Mouse (Mus musculus) heart, embryonic 14.5 days (tissue): ENCODE results near the gene Tspan8. TPM values are rescaled to one million over a fixed set of nuclear protein-coding genes. Genes with fewer than 3 reads are reported as not detected.
"Not testable (repeated sequence)": the region's sequence is repeated elsewhere in the genome, so short reads cannot be mapped to it uniquely, and the experiment has no call there.

Source experiments
- ATAC-seq: fragments of 200-750 bp; cut with Nextera tagmentation; 2 replicates; pipeline ENCODE4 v1.8.0; 2017; ENCODE audit warnings: low read depth, moderate TSS enrichment; ENCODE audit not compliant: insufficient number of reproducible peaks, insufficient read depth, low FRiP score
- H3K27ac ChIP-seq, 2 experiments: fragments of 200-500 bp in 1 of 2; fragments of 300-500 bp in 1 of 2; sonication (generic) in 1 of 2; replicated peaks in 1 of 2; 2 replicates each; pipeline ENCODE4 v1.5.1; 2012 to 2014; ENCODE audit warnings: low read depth in 2 of 2, low read length in 2 of 2, control low read depth in 1 of 2, mild to moderate bottlenecking in 1 of 2, mixed read lengths in 1 of 2; ENCODE audit not compliant: control insufficient read depth in 1 of 2, insufficient read depth in 1 of 2
- H3K27me3 ChIP-seq: fragments of 300-500 bp; sonication (generic); 2 replicates; pipeline ENCODE4 v1.6.1; 2014; ENCODE audit warnings: mild to moderate bottlenecking, low read length, control low read depth; ENCODE audit not compliant: control insufficient read depth, insufficient read depth
- H3K36me3 ChIP-seq: fragments of 300-500 bp; sonication (generic); 2 replicates; pipeline ENCODE4 v1.6.1; 2014; ENCODE audit warnings: mild to moderate bottlenecking, control low read depth, low read length, mixed read lengths; ENCODE audit not compliant: control insufficient read depth, insufficient read depth
- H3K4me1 ChIP-seq, 2 experiments: fragments of 200-500 bp in 1 of 2; fragments of 300-500 bp in 1 of 2; sonication (generic) in 1 of 2; 2 replicates each; pipeline ENCODE4 v1.6.1; 2012 to 2014; ENCODE audit warnings: low read length in 2 of 2, control low read depth in 1 of 2, mixed read lengths in 1 of 2; ENCODE audit not compliant: control insufficient read depth in 2 of 2, insufficient read depth in 2 of 2
- H3K4me2 ChIP-seq: fragments of 300-500 bp; sonication (generic); 2 replicates; pipeline ENCODE4 v1.6.1; 2014; ENCODE audit warnings: mild to moderate bottlenecking, low read length
- H3K4me3 ChIP-seq, 2 experiments: fragments of 200-500 bp in 1 of 2; fragments of 300-500 bp in 1 of 2; sonication (generic) in 1 of 2; 2 replicates each; pipeline ENCODE4 v1.5.1; 2012 to 2014; ENCODE audit warnings: low read length in 2 of 2, mild to moderate bottlenecking in 2 of 2, control low read depth in 1 of 2, low read depth in 1 of 2, moderate library complexity in 1 of 2; ENCODE audit not compliant: control insufficient read depth in 1 of 2, insufficient read depth in 1 of 2
- H3K9ac ChIP-seq: fragments of 300-500 bp; sonication (generic); 2 replicates; pipeline ENCODE4 v1.6.1; 2014; ENCODE audit warnings: mild to moderate bottlenecking, low read length
- H3K9me3 ChIP-seq: fragments of 300-500 bp; sonication (generic); 2 replicates; pipeline ENCODE4 v1.6.1; 2016; ENCODE audit warnings: low read length, control low read depth; ENCODE audit not compliant: control insufficient read depth
- WGBS: fragments of 180-500 bp; shearing (Covaris S2); extraction: QIAGEN DNeasy Blood & Tissue Kit; methylation state at CpG from one replicate; pipeline ENCODE4 v1.1.7; 2014; 5-methylcytosine and 5-hydroxymethylcytosine counted together
- polyA plus RNA-seq: library from polyadenylated mRNA; unstranded; fragments of >200 nt; fragmentation: Nextera tagmentation; extraction: Ambion mirVana; gene quantifications from 2 replicates; pipeline ENCODE4 v1.2.1, GENCODE M21; 2014

Tspan8 gene
- polyA plus RNA-seq, 1 experiment from 2014 or later = 1.9 TPM

- 69% methylated on average over 2 of the region's 2 CpGs for WGBS
- no peak overlapping the region for H3K9ac ChIP-seq
- H3K27me3 ChIP-seq = no peaks in the 10 kb centered on the region
- no peak overlapping the region for H3K4me3 ChIP-seq
- no peak for ATAC-seq
- no peak overlapping the region for H3K4me2 ChIP-seq
- H3K4me1 ChIP-seq = no peaks in the 10 kb centered on the region
- H3K9me3 ChIP-seq = no peaks in the 10 kb centered on the region
- no peaks in the 10 kb centered on the region for H3K36me3 ChIP-seq
- H3K27ac ChIP-seq = no peak overlapping the region
Measured at GRCm38 (mm10) chr10:115783232-115783631, 33.4 kb upstream of the Tspan8 start.

- Histone ChIP-seq H3K27ac (no peak overlapping the region), H3K9ac (no peak overlapping the region), H3K4me3 (no peak overlapping the region), H3K4me1 (no peaks in the 10 kb centered on the region; a peak in 1 of 4 replicates), H3K27me3 (no peaks in the 10 kb centered on the region), H3K36me3 (no peaks in the 10 kb centered on the region), H3K9me3 (no peaks in the 10 kb centered on the region), H3K4me2 (no peak overlapping the region)
- WGBS = 73% methylated on average over 2 of the region's 2 CpGs
- no peak for ATAC-seq
Measured at GRCm38 (mm10) chr10:115790788-115791187, 25.8 kb upstream of the Tspan8 start.

GRCm38 (mm10) chr10:115796072-115796788, 20.4 kb upstream of the Tspan8 start:
- ATAC-seq = no peak
- no peak overlapping the region for H3K27ac ChIP-seq
- H3K4me3 ChIP-seq = no peak overlapping the region
- H3K4me2 ChIP-seq = no peak overlapping the region
- H3K27me3 ChIP-seq = no peaks in the 10 kb centered on the region
- H3K4me1 ChIP-seq = no peaks in the 10 kb centered on the region; a peak in 1 of 4 replicates
- H3K9me3 ChIP-seq = no peaks in the 10 kb centered on the region
- no peak overlapping the region for H3K9ac ChIP-seq
- H3K36me3 ChIP-seq = no peaks in the 10 kb centered on the region
- WGBS = 84% methylated on average over 4 of the region's 4 CpGs

GRCm38 (mm10) chr10:115801464-115801863, 15.2 kb upstream of the Tspan8 start:
- H3K9ac ChIP-seq = no peak overlapping the region
- no peaks in the 10 kb centered on the region; a peak in 1 of 4 replicates for H3K4me1 ChIP-seq
- H3K36me3 ChIP-seq = no peaks in the 10 kb centered on the region
- no peak for ATAC-seq
- no peaks in the 10 kb centered on the region for H3K9me3 ChIP-seq
- no peak overlapping the region for H3K4me3 ChIP-seq
- WGBS = 54% methylated on average over 3 of the region's 3 CpGs
- no peak overlapping the region for H3K4me2 ChIP-seq
- H3K27me3 ChIP-seq = no peaks in the 10 kb centered on the region
- H3K27ac ChIP-seq = no peak overlapping the region

- not testable (repeated sequence) for H3K27me3 ChIP-seq, H3K4me1 ChIP-seq, H3K4me3 ChIP-seq, H3K36me3 ChIP-seq, H3K9ac ChIP-seq, H3K27ac ChIP-seq, H3K9me3 ChIP-seq, ATAC-seq, H3K4me2 ChIP-seq
- WGBS = 93% methylated on average over 9 of the region's 9 CpGs
Measured at GRCm38 (mm10) chr10:115803013-115803412, 13.6 kb upstream of the Tspan8 start.

- H3K4me2 ChIP-seq = no peak overlapping the region
- no peaks in the 10 kb centered on the region for H3K36me3 ChIP-seq
- H3K4me3 ChIP-seq = no peak overlapping the region
- no peaks in the 10 kb centered on the region for H3K9me3 ChIP-seq
- no peak overlapping the region for H3K27ac ChIP-seq
- ATAC-seq = no peak
- 94% methylated on average over 2 of the region's 2 CpGs for WGBS
- H3K27me3 ChIP-seq = no peaks in the 10 kb centered on the region
- no peak overlapping the region for H3K9ac ChIP-seq
- no peaks in the 10 kb centered on the region; a peak in 1 of 4 replicates for H3K4me1 ChIP-seq
Measured at GRCm38 (mm10) chr10:115803765-115804164, 12.9 kb upstream of the Tspan8 start.

- Histone ChIP-seq H3K4me2 (no peak overlapping the region), H3K27me3 (no peaks in the 10 kb centered on the region), H3K9ac (no peak overlapping the region), H3K4me3 (no peak overlapping the region), H3K36me3 (no peaks in the 10 kb centered on the region), H3K9me3 (no peaks in the 10 kb centered on the region), H3K4me1 (no peaks in the 10 kb centered on the region; a peak in 1 of 4 replicates), H3K27ac (no peak overlapping the region)
- ATAC-seq = no peak
- 71% methylated on average over 5 of the region's 5 CpGs for WGBS
Measured at GRCm38 (mm10) chr10:115805987-115806386, 10.6 kb upstream of the Tspan8 start.

- Histone ChIP-seq H3K4me3 (no peak overlapping the region), H3K27me3 (no peaks in the 10 kb centered on the region), H3K4me2 (no peak overlapping the region), H3K9ac (no peak overlapping the region), H3K36me3 (no peaks in the 10 kb centered on the region), H3K4me1 (no peaks in the 10 kb centered on the region), H3K27ac (no peak overlapping the region), H3K9me3 (no peaks in the 10 kb centered on the region)
- WGBS = 82% methylated on average over 7 of the region's 7 CpGs
- ATAC-seq = no peak
Measured at GRCm38 (mm10) chr10:115809169-115809568, 7.5 kb upstream of the Tspan8 start.
